Mouse (Mus musculus): ENCODE measurements around the gene Gabpa. TPM values are rescaled to one million over a fixed set of nuclear protein-coding genes. Genes with fewer than 3 reads are reported as not detected.
A peak's percentile ranks its signal among the peaks of the same experiment; 100 is the strongest.

Gene Gabpa
- polyA plus RNA-seq, 2 experiments, result 11.2 to 15.5 TPM

GRCm38 (mm10) chr16:84796678-84797077 lies 38.0 kb upstream of the Gabpa start:
- Histone ChIP-seq H3K4me3 (ENCODE audit: insufficient read depth in 1 of 2, low read depth in 2 of 2, low read length in 2 of 2) (no peak overlapping the region), H3K9me3 (ENCODE audit: control insufficient read depth, low read length) (no peaks in the 10 kb centered on the region), H3K4me1 (replicated peaks; ENCODE audit: control insufficient read depth in 2 of 2, insufficient read depth in 2 of 2, low read length in 1 of 2) (no peaks in the 10 kb centered on the region), H3K4me2 (ENCODE audit: low read depth) (no peak overlapping the region), H3K9ac (replicated peaks) (no peak overlapping the region), H3K27me3 (ENCODE audit: control insufficient read depth, insufficient read depth, low read length) (no peaks in the 10 kb centered on the region), H3K36me3 (replicated peaks; ENCODE audit: control insufficient read depth, insufficient read depth, low read depth) (no peaks in the 10 kb centered on the region), H3K27ac (no peak overlapping the region)
- TF ChIP-seq CTCF (IDR thresholded peaks at IDR 0.05; ENCODE audit: low read depth) (no peak), EP300 (IDR thresholded peaks at IDR 0.05; ENCODE audit: low read depth) (no peak)
- no peak for DNase-seq (ENCODE audit: low read depth in 3 of 3, low spot score in 3 of 3)
- no peak for ATAC-seq (ENCODE audit: insufficient read depth)
- WGBS (ENCODE audit: insufficient replicate concordance), result 59% methylated on average over 9 of the region's 9 CpGs

- H3K36me3 ChIP-seq (replicated peaks; ENCODE audit: control insufficient read depth, insufficient read depth, low read depth), result no peaks in the 10 kb centered on the region
- H3K27ac ChIP-seq, result no peak overlapping the region
- no peaks in the 10 kb centered on the region for H3K9me3 ChIP-seq (ENCODE audit: control insufficient read depth, low read length)
- no peaks in the 10 kb centered on the region for H3K27me3 ChIP-seq (ENCODE audit: control insufficient read depth, insufficient read depth, low read length)
- no peak overlapping the region for H3K9ac ChIP-seq (replicated peaks)
- DNase-seq (ENCODE audit: low read depth in 3 of 3, low spot score in 3 of 3) (no peak), ATAC-seq (ENCODE audit: insufficient read depth) (no peak)
- no peak overlapping the region for H3K4me2 ChIP-seq (ENCODE audit: low read depth)
- no peaks in the 10 kb centered on the region for H3K4me1 ChIP-seq (replicated peaks; ENCODE audit: control insufficient read depth in 2 of 2, insufficient read depth in 2 of 2, low read length in 1 of 2)
- no peak overlapping the region for H3K4me3 ChIP-seq (ENCODE audit: insufficient read depth in 1 of 2, low read depth in 2 of 2, low read length in 2 of 2)
- TF ChIP-seq EP300 (IDR thresholded peaks at IDR 0.05; ENCODE audit: low read depth) (no peak), CTCF (IDR thresholded peaks at IDR 0.05; ENCODE audit: low read depth) (no peak)
- whole genome bisulfite sequencing (ENCODE audit: insufficient replicate concordance), result 59% methylated on average over 1 of the region's 2 CpGs
Measured at GRCm38 (mm10) chr16:84800038-84800437, 34.7 kb upstream of the Gabpa start.

- DNase-seq (ENCODE audit: low read depth in 3 of 3, low spot score in 3 of 3), result no peak
- TF ChIP-seq CTCF (IDR thresholded peaks at IDR 0.05; ENCODE audit: low read depth) (no peak), EP300 (IDR thresholded peaks at IDR 0.05; ENCODE audit: low read depth) (no peak)
- WGBS (ENCODE audit: insufficient replicate concordance), result 38% methylated on average over 6 of the region's 6 CpGs
Measured at GRCm38 (mm10) chr16:84802217-84802616, 32.5 kb upstream of the Gabpa start.

GRCm38 (mm10) chr16:84804866-84805265 lies 29.9 kb upstream of the Gabpa start:
- Histone ChIP-seq H3K36me3 (replicated peaks; ENCODE audit: control insufficient read depth, insufficient read depth, low read depth) (no peaks in the 10 kb centered on the region), H3K4me3 (ENCODE audit: insufficient read depth in 1 of 2, low read depth in 2 of 2, low read length in 2 of 2) (no peak overlapping the region), H3K9me3 (ENCODE audit: control insufficient read depth, low read length) (no peaks in the 10 kb centered on the region), H3K4me2 (ENCODE audit: low read depth) (no peak overlapping the region), H3K27ac (no peak overlapping the region), H3K9ac (replicated peaks) (no peak overlapping the region), H3K4me1 (replicated peaks; ENCODE audit: control insufficient read depth in 2 of 2, insufficient read depth in 2 of 2, low read length in 1 of 2) (peaks cover 0 to 2% of the 10 kb centered on the region in 2 experiments; a peak in 2 of 4 replicates), H3K27me3 (ENCODE audit: control insufficient read depth, insufficient read depth, low read length) (no peaks in the 10 kb centered on the region)
- DNase-seq (ENCODE audit: low read depth in 3 of 3, low spot score in 3 of 3) (no peak), ATAC-seq (ENCODE audit: insufficient read depth) (no peak)
- WGBS (ENCODE audit: insufficient replicate concordance), result 43% methylated on average over 5 of the region's 5 CpGs
- TF ChIP-seq CTCF (IDR thresholded peaks at IDR 0.05; ENCODE audit: low read depth) (no peak), EP300 (IDR thresholded peaks at IDR 0.05; ENCODE audit: low read depth) (no peak)

More at GRCm38 (mm10) chr16:84802217-84802616, 32.5 kb upstream of the Gabpa start:
- no peak for ATAC-seq (ENCODE audit: insufficient read depth)
- Histone ChIP-seq H3K36me3 (replicated peaks; ENCODE audit: control insufficient read depth, insufficient read depth, low read depth) (no peaks in the 10 kb centered on the region), H3K4me2 (ENCODE audit: low read depth) (no peak overlapping the region), H3K9ac (replicated peaks) (no peak overlapping the region), H3K4me1 (replicated peaks; ENCODE audit: control insufficient read depth in 2 of 2, insufficient read depth in 2 of 2, low read length in 1 of 2) (no peaks in the 10 kb centered on the region; a peak in 1 of 4 replicates), H3K9me3 (ENCODE audit: control insufficient read depth, low read length) (no peaks in the 10 kb centered on the region), H3K27me3 (ENCODE audit: control insufficient read depth, insufficient read depth, low read length) (no peaks in the 10 kb centered on the region), H3K27ac (no peak overlapping the region), H3K4me3 (ENCODE audit: insufficient read depth in 1 of 2, low read depth in 2 of 2, low read length in 2 of 2) (no peak overlapping the region)

- no peaks in the 10 kb centered on the region for H3K36me3 ChIP-seq (replicated peaks; ENCODE audit: control insufficient read depth, insufficient read depth, low read depth)
- no peak for TF ChIP-seq EP300 (IDR thresholded peaks at IDR 0.05; ENCODE audit: low read depth)
- TF ChIP-seq CTCF (IDR thresholded peaks at IDR 0.05; ENCODE audit: low read depth), result no peak
- H3K4me3 ChIP-seq (ENCODE audit: insufficient read depth in 1 of 2, low read depth in 2 of 2, low read length in 2 of 2), result no peak overlapping the region
- H3K4me2 ChIP-seq (ENCODE audit: low read depth), result no peak overlapping the region
- DNase-seq (ENCODE audit: low read depth in 3 of 3, low spot score in 3 of 3), result peak in 2 of 3 experiments; percentile 4 to 10
- no peak overlapping the region for H3K9ac ChIP-seq (replicated peaks)
- H3K4me1 ChIP-seq (replicated peaks; ENCODE audit: control insufficient read depth in 2 of 2, insufficient read depth in 2 of 2, low read length in 1 of 2), result peaks cover 0 to 2% of the 10 kb centered on the region in 2 experiments; a peak in 2 of 4 replicates
- WGBS (ENCODE audit: insufficient replicate concordance), result 71% methylated on average over 3 of the region's 3 CpGs
- peak; percentile 37; the same call in 1 of the 2 replicates for ATAC-seq (ENCODE audit: insufficient read depth)
- no peaks in the 10 kb centered on the region for H3K27me3 ChIP-seq (ENCODE audit: control insufficient read depth, insufficient read depth, low read length)
- H3K27ac ChIP-seq, result no peak overlapping the region
- H3K9me3 ChIP-seq (ENCODE audit: control insufficient read depth, low read length), result no peaks in the 10 kb centered on the region
Measured at GRCm38 (mm10) chr16:84806175-84806574, 28.6 kb upstream of the Gabpa start.
